Mouse (Mus musculus) embryonic facial prominence, embryonic 11.5 days (tissue): ENCODE data around the gene Ube2r2. TPM values are rescaled to one million over a fixed set of nuclear protein-coding genes. Genes with fewer than 3 reads are reported as not detected.

Experiments
- ATAC-seq: fragments of 200-750 bp; cut with Nextera tagmentation; replicated peaks from 2 replicates; pipeline ENCODE4 v1.8.0; 2017; ENCODE audit warnings: low read depth; ENCODE audit not compliant: insufficient number of reproducible peaks, low FRiP score, low TSS enrichment
- DNase-seq: peaks from one replicate; pipeline ENCODE4 v3.0.0-alpha.2; 2015; ENCODE audit warnings: low spot score
- H3K27ac ChIP-seq: fragments of 300-500 bp; sonication (generic); replicated peaks from 2 replicates; pipeline ENCODE4 v1.5.1; 2014; ENCODE audit warnings: mild to moderate bottlenecking, low read depth, low read length, control low read depth
- H3K27me3 ChIP-seq: fragments of 300-500 bp; sonication (generic); 2 replicates; pipeline ENCODE4 v1.6.1; 2014; ENCODE audit warnings: mild to moderate bottlenecking, low read length, moderate library complexity, mixed read lengths; ENCODE audit not compliant: control insufficient read depth, insufficient read depth
- H3K36me3 ChIP-seq: fragments of 300-500 bp; sonication (generic); replicated peaks from 2 replicates; pipeline ENCODE4 v1.6.1; 2014; ENCODE audit warnings: low read depth, mild to moderate bottlenecking, low read length, moderate library complexity, mixed read lengths; ENCODE audit not compliant: control insufficient read depth, insufficient read depth
- H3K4me1 ChIP-seq: fragments of 300-500 bp; sonication (generic); 2 replicates; pipeline ENCODE4 v1.6.1; 2014; ENCODE audit warnings: low read length, mixed read lengths; ENCODE audit not compliant: control insufficient read depth, insufficient read depth
- H3K4me2 ChIP-seq: fragments of 300-500 bp; sonication (generic); 2 replicates; pipeline ENCODE4 v1.6.1; 2014; ENCODE audit warnings: low read depth, mild to moderate bottlenecking, control low read depth, low read length, moderate library complexity
- H3K4me3 ChIP-seq: fragments of 300-500 bp; sonication (generic); 2 replicates; pipeline ENCODE4 v1.5.1; 2014; ENCODE audit warnings: low read depth, low read length, control low read depth
- H3K9ac ChIP-seq: fragments of 300-500 bp; sonication (generic); replicated peaks from 2 replicates; pipeline ENCODE4 v1.6.1; 2014; ENCODE audit warnings: mild to moderate bottlenecking, control low read depth, low read length
- H3K9me3 ChIP-seq: fragments of 300-500 bp; sonication (generic); replicated peaks from 2 replicates; pipeline ENCODE4 v1.6.1; 2016; ENCODE audit warnings: mild to moderate bottlenecking, low read length, inconsistent platforms, mixed read lengths; ENCODE audit not compliant: control insufficient read depth
- WGBS: fragments of 180-500 bp; shearing (Covaris S2); extraction: QIAGEN DNeasy Blood & Tissue Kit; methylation state at CpG from one replicate; pipeline ENCODE4 v1.1.7; 2014; 5-methylcytosine and 5-hydroxymethylcytosine counted together
- polyA plus RNA-seq: library from polyadenylated mRNA; unstranded; fragments of >200 nt; fragmentation: Nextera tagmentation; extraction: Ambion mirVana; gene quantifications from 2 replicates; pipeline ENCODE4 v1.2.1, GENCODE M21; 2014

The Ube2r2 gene
- polyA plus RNA-seq, 1 experiment from 2014 or later = 110 TPM

GRCm38 (mm10) chr4:41129406-41129805, 6.1 kb upstream of the Ube2r2 start:
- Histone ChIP-seq H3K27ac (no peak overlapping the region), H3K9ac (no peak overlapping the region), H3K27me3 (no peaks in the 10 kb centered on the region), H3K4me3 (no peak overlapping the region), H3K4me1 (no peaks in the 10 kb centered on the region), H3K36me3 (no peaks in the 10 kb centered on the region), H3K4me2 (no peak overlapping the region), H3K9me3 (no peaks in the 10 kb centered on the region)
- ATAC-seq (peak; percentile 57; the same call in 1 of the 2 replicates), DNase-seq (peak; percentile 74)
- WGBS = 10% methylated on average over 2 of the region's 2 CpGs

GRCm38 (mm10) chr4:41129836-41130235, 5.7 kb upstream of the Ube2r2 start:
- Histone ChIP-seq H3K4me2 (no peak overlapping the region), H3K36me3 (no peaks in the 10 kb centered on the region), H3K9ac (no peak overlapping the region), H3K9me3 (no peaks in the 10 kb centered on the region), H3K27ac (no peak overlapping the region), H3K4me3 (no peak overlapping the region), H3K27me3 (no peaks in the 10 kb centered on the region), H3K4me1 (no peaks in the 10 kb centered on the region)
- ATAC-seq (no peak), DNase-seq (no peak)
- WGBS = 72% methylated on average over 3 of the region's 3 CpGs

GRCm38 (mm10) chr4:41132471-41132870, 3.1 kb upstream of the Ube2r2 start:
- Histone ChIP-seq H3K9ac (no peak overlapping the region), H3K4me1 (no peaks in the 10 kb centered on the region), H3K27me3 (no peaks in the 10 kb centered on the region), H3K36me3 (no peaks in the 10 kb centered on the region), H3K4me3 (no peak overlapping the region), H3K9me3 (no peaks in the 10 kb centered on the region), H3K4me2 (no peak overlapping the region), H3K27ac (no peak overlapping the region)
- DNase-seq = no peak
- 83% methylated on average over 6 of the region's 6 CpGs for WGBS
- ATAC-seq = no peak

- no peaks in the 10 kb centered on the region for H3K9me3 ChIP-seq
- no peak overlapping the region for H3K4me3 ChIP-seq
- DNase-seq (no peak), ATAC-seq (no peak)
- no peak overlapping the region for H3K9ac ChIP-seq
- no peaks in the 10 kb centered on the region; the same call in 1 of the 2 replicates for H3K36me3 ChIP-seq
- no peak overlapping the region for H3K27ac ChIP-seq
- WGBS = 83% methylated on average over 6 of the region's 6 CpGs
- no peaks in the 10 kb centered on the region for H3K27me3 ChIP-seq
- no peak overlapping the region for H3K4me2 ChIP-seq
- H3K4me1 ChIP-seq = no peaks in the 10 kb centered on the region
Measured at GRCm38 (mm10) chr4:41133529-41134291, 1.8 kb upstream of the Ube2r2 start.

- ATAC-seq = peak; percentile 95
- H3K9ac ChIP-seq = peak overlapping the region; percentile 99
- H3K4me2 ChIP-seq = peak overlapping the region; percentile 60
- H3K36me3 ChIP-seq = no peaks in the 10 kb centered on the region; the same call in 1 of the 2 replicates
- H3K27me3 ChIP-seq = no peaks in the 10 kb centered on the region
- 0% methylated on average over 20 of the region's 70 CpGs for WGBS
- DNase-seq = peak; percentile 87
- H3K4me1 ChIP-seq = no peaks in the 10 kb centered on the region
- peak overlapping the region; percentile 99 for H3K27ac ChIP-seq
- no peaks in the 10 kb centered on the region for H3K9me3 ChIP-seq
- peak overlapping the region; percentile 94 for H3K4me3 ChIP-seq
Measured at GRCm38 (mm10) chr4:41134935-41135710, 420 bp upstream of the Ube2r2 start.

- H3K27ac ChIP-seq = peak overlapping the region; percentile 99
- H3K4me2 ChIP-seq = peak overlapping the region; percentile 60
- H3K4me3 ChIP-seq = peak overlapping the region; percentile 94
- peak; percentile 30; the same call in 1 of the 2 replicates for ATAC-seq
- H3K9me3 ChIP-seq = no peaks in the 10 kb centered on the region
- 0% methylated on average over 4 of the region's 4 CpGs for WGBS
- no peak for DNase-seq
- peaks cover 2% of the 10 kb centered on the region; the same call in 1 of the 2 replicates for H3K36me3 ChIP-seq
- peak overlapping the region; percentile 99 for H3K9ac ChIP-seq
- no peaks in the 10 kb centered on the region for H3K4me1 ChIP-seq
- H3K27me3 ChIP-seq = no peaks in the 10 kb centered on the region
Measured at GRCm38 (mm10) chr4:41136454-41136805, 887 bp downstream of the Ube2r2 start.

- Histone ChIP-seq H3K27ac (peak overlapping the region; percentile 99), H3K4me2 (peak overlapping the region; percentile 60), H3K9me3 (no peaks in the 10 kb centered on the region), H3K4me1 (no peaks in the 10 kb centered on the region), H3K27me3 (no peaks in the 10 kb centered on the region), H3K36me3 (peaks cover 2% of the 10 kb centered on the region), H3K9ac (peak overlapping the region; percentile 99), H3K4me3 (peak overlapping the region; percentile 94)
- WGBS = 1% methylated on average over 8 of the region's 8 CpGs
- no peak for ATAC-seq
- DNase-seq = peak; percentile 13
Measured at GRCm38 (mm10) chr4:41136811-41137210, 1.3 kb downstream of the Ube2r2 start.
